Mouse (Mus musculus) hindbrain, embryonic 14.5 days (tissue): ENCODE measurements at regions not wholly inside any gene's neighbourhood (a gene's known extent, or its start where the extent isn't known, plus 50 kb on each side); places are given as distances from the start of the nearest gene placed in this dataset.

ENCODE experiments used
- ATAC-seq: fragments of 200-750 bp; cut with Nextera tagmentation; 2 replicates; pipeline ENCODE4 v1.8.0; 2017; ENCODE audit warnings: moderate number of reproducible peaks, mild to moderate bottlenecking, moderate TSS enrichment, moderate library complexity; ENCODE audit not compliant: low FRiP score
- DNase-seq: peaks from one replicate; pipeline ENCODE4 v3.0.0-alpha.2; 2015; ENCODE audit warnings: low spot score
- H3K27ac ChIP-seq: fragments of 300-500 bp; sonication (generic); 2 replicates; pipeline ENCODE4 v1.5.1; 2014; ENCODE audit warnings: mild to moderate bottlenecking, moderate library complexity
- H3K27me3 ChIP-seq: fragments of 300-500 bp; sonication (generic); 2 replicates; pipeline ENCODE4 v1.6.1; 2014; ENCODE audit warnings: mild to moderate bottlenecking, low read length, mixed read lengths; ENCODE audit not compliant: control insufficient read depth, insufficient read depth
- H3K36me3 ChIP-seq: fragments of 300-500 bp; sonication (generic); replicated peaks from 2 replicates; pipeline ENCODE4 v1.6.1; 2014; ENCODE audit not compliant: control insufficient read depth, insufficient read depth
- H3K4me1 ChIP-seq: fragments of 300-500 bp; sonication (generic); replicated peaks from 2 replicates; pipeline ENCODE4 v1.6.1; 2014; ENCODE audit warnings: antibody characterized with exemption, low read length, mixed read lengths; ENCODE audit not compliant: control insufficient read depth, insufficient read depth
- H3K4me2 ChIP-seq: fragments of 300-500 bp; sonication (generic); replicated peaks from 2 replicates; pipeline ENCODE4 v1.6.1; 2014; ENCODE audit warnings: mild to moderate bottlenecking, moderate library complexity
- H3K4me3 ChIP-seq: fragments of 300-500 bp; sonication (generic); replicated peaks from 2 replicates; pipeline ENCODE4 v1.5.1; 2014; ENCODE audit warnings: mild to moderate bottlenecking, low read length
- H3K9ac ChIP-seq: fragments of 300-500 bp; sonication (generic); 2 replicates; pipeline ENCODE4 v1.6.1; 2014
- H3K9me3 ChIP-seq: fragments of 300-500 bp; sonication (generic); 2 replicates; pipeline ENCODE4 v1.6.1; 2016; ENCODE audit warnings: low read length; ENCODE audit not compliant: control insufficient read depth
- WGBS: fragments of 180-500 bp; shearing (Covaris S2); extraction: QIAGEN DNeasy Blood & Tissue Kit; methylation state at CpG from one replicate; pipeline ENCODE4 v1.1.7; 2014; 5-methylcytosine and 5-hydroxymethylcytosine counted together

GRCm38 (mm10) chr7:75923951-75924467 is 75.9 kb downstream of the Klhl25 start:
- no peak overlapping the region for H3K27ac ChIP-seq
- 79% methylated on average over 3 of the region's 3 CpGs for WGBS
- H3K9me3 ChIP-seq, result no peaks in the 10 kb centered on the region; the same call in 1 of the 2 replicates
- H3K4me2 ChIP-seq, result no peak overlapping the region
- H3K4me3 ChIP-seq, result no peak overlapping the region
- H3K4me1 ChIP-seq, result no peaks in the 10 kb centered on the region
- DNase-seq, result no peak
- H3K9ac ChIP-seq, result no peak overlapping the region
- ATAC-seq, result no peak
- H3K36me3 ChIP-seq, result no peaks in the 10 kb centered on the region
- H3K27me3 ChIP-seq, result no peaks in the 10 kb centered on the region

- H3K4me3 ChIP-seq, result no peak overlapping the region
- 37% methylated on average over 4 of the region's 4 CpGs for WGBS
Measured at GRCm38 (mm10) chr7:75927537-75927936, 79.4 kb downstream of the Klhl25 start.

GRCm38 (mm10) chr7:75943844-75944243 is 95.7 kb downstream of the Klhl25 start:
- DNase-seq (no peak), ATAC-seq (no peak)
- Histone ChIP-seq H3K27ac (no peak overlapping the region), H3K4me2 (no peak overlapping the region), H3K9ac (no peak overlapping the region), H3K27me3 (no peaks in the 10 kb centered on the region), H3K4me3 (no peak overlapping the region), H3K36me3 (no peaks in the 10 kb centered on the region), H3K9me3 (no peaks in the 10 kb centered on the region), H3K4me1 (no peaks in the 10 kb centered on the region)
- WGBS, result 13% methylated on average over 3 of the region's 3 CpGs

More at GRCm38 (mm10) chr7:75927537-75927936, 79.4 kb downstream of the Klhl25 start:
- no peak overlapping the region for H3K9ac ChIP-seq
- DNase-seq (peak; percentile 85), ATAC-seq (peak; percentile 51; the same call in 1 of the 2 replicates)
- no peak overlapping the region for H3K4me2 ChIP-seq
- H3K4me1 ChIP-seq, result no peaks in the 10 kb centered on the region
- no peaks in the 10 kb centered on the region for H3K27me3 ChIP-seq
- H3K27ac ChIP-seq, result no peak overlapping the region
- H3K36me3 ChIP-seq, result no peaks in the 10 kb centered on the region
- no peaks in the 10 kb centered on the region; the same call in 1 of the 2 replicates for H3K9me3 ChIP-seq

- H3K9me3 ChIP-seq, result no peaks in the 10 kb centered on the region
- H3K4me2 ChIP-seq, result no peak overlapping the region
- WGBS, result 57% methylated on average over 9 of the region's 9 CpGs
- H3K4me1 ChIP-seq, result no peaks in the 10 kb centered on the region
- no peak overlapping the region for H3K4me3 ChIP-seq
- no peaks in the 10 kb centered on the region for H3K36me3 ChIP-seq
- ATAC-seq, result peak; percentile 31; the same call in 1 of the 2 replicates
- no peak for DNase-seq
- H3K27me3 ChIP-seq, result no peaks in the 10 kb centered on the region
- no peak overlapping the region for H3K9ac ChIP-seq
- no peak overlapping the region for H3K27ac ChIP-seq
Measured at GRCm38 (mm10) chr7:75955671-75956070, 107.6 kb downstream of the Klhl25 start.

- H3K9ac ChIP-seq, result no peak overlapping the region
- H3K9me3 ChIP-seq, result no peaks in the 10 kb centered on the region
- H3K36me3 ChIP-seq, result no peaks in the 10 kb centered on the region
- 93% methylated on average over 5 of the region's 5 CpGs for WGBS
- DNase-seq, result no peak
- no peak for ATAC-seq
- H3K4me2 ChIP-seq, result no peak overlapping the region
- no peaks in the 10 kb centered on the region for H3K27me3 ChIP-seq
- H3K4me3 ChIP-seq, result no peak overlapping the region
- H3K27ac ChIP-seq, result no peak overlapping the region
- no peaks in the 10 kb centered on the region for H3K4me1 ChIP-seq
Measured at GRCm38 (mm10) chr7:75957366-75957765, 109.3 kb downstream of the Klhl25 start.

DNA sequence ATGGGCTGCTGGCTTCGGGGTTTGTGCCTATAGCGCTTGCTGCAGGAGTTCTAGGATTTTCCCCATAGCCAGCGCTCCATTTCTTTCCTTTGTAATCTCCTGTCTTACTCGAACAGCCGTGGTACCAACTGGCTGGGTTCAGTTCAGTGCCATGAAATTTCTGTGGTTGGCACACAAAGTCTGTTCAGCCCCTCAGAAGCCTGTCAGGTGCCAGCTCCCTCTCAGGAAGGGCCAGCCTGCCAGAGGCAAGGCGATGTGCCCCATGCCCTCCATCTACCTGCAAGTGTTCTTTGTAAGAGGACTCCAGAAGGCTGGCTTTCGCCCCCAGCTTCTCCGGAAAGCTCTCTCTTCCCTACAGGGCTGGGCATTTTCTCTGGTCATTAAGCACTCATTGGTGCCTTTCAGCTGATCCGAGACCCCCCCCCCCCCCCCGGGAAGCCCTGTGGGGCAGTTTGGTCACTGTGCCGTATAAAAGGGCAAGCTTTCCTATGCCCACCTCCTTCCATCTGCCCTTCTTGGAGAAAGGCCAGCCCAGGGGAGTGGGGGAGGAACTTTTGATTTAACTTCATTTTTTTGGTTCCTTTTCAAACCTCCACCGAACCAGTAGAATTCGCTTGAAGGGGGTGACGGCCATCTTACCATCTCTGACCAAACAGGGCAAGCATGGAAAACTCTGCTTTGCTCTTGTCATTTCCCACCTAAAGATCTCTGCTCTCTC is 112.0 kb downstream of the Klhl25 start:
- 83% methylated on average over 14 of the region's 14 CpGs for WGBS
- Histone ChIP-seq H3K27me3 (no peaks in the 10 kb centered on the region), H3K9ac (no peak overlapping the region), H3K36me3 (no peaks in the 10 kb centered on the region), H3K27ac (no peak overlapping the region), H3K4me3 (no peak overlapping the region), H3K4me2 (no peak overlapping the region), H3K4me1 (no peaks in the 10 kb centered on the region), H3K9me3 (no peaks in the 10 kb centered on the region)
- ATAC-seq (no peak), DNase-seq (no peak)

GRCm38 (mm10) chr7:75968177-75968576 is 120.1 kb downstream of the Klhl25 start:
- Histone ChIP-seq H3K9ac (no peak overlapping the region), H3K4me3 (no peak overlapping the region), H3K27me3 (no peaks in the 10 kb centered on the region), H3K4me2 (no peak overlapping the region), H3K4me1 (no peaks in the 10 kb centered on the region), H3K9me3 (no peaks in the 10 kb centered on the region), H3K27ac (no peak overlapping the region), H3K36me3 (no peaks in the 10 kb centered on the region)
- WGBS, result 89% methylated on average over 5 of the region's 5 CpGs
- ATAC-seq (no peak), DNase-seq (no peak)

GRCm38 (mm10) chr7:75970914-75971313 is 122.8 kb downstream of the Klhl25 start:
- ATAC-seq (no peak), DNase-seq (no peak)
- Histone ChIP-seq H3K4me3 (no peak overlapping the region), H3K27me3 (no peaks in the 10 kb centered on the region), H3K9me3 (no peaks in the 10 kb centered on the region), H3K36me3 (no peaks in the 10 kb centered on the region), H3K9ac (no peak overlapping the region), H3K27ac (no peak overlapping the region), H3K4me2 (no peak overlapping the region), H3K4me1 (no peaks in the 10 kb centered on the region)
- WGBS, result 81% methylated on average over 7 of the region's 7 CpGs

GRCm38 (mm10) chr7:75971706-75972105 is 123.6 kb downstream of the Klhl25 start:
- Histone ChIP-seq H3K27me3 (no peaks in the 10 kb centered on the region), H3K4me2 (no peak overlapping the region), H3K4me1 (no peaks in the 10 kb centered on the region), H3K9me3 (no peaks in the 10 kb centered on the region), H3K9ac (no peak overlapping the region), H3K4me3 (no peak overlapping the region), H3K36me3 (no peaks in the 10 kb centered on the region), H3K27ac (no peak overlapping the region)
- no peak for DNase-seq
- no peak for ATAC-seq
- 91% methylated on average over 3 of the region's 3 CpGs for WGBS
